Mouse (Mus musculus) urinary bladder, postnatal 4 days (tissue): ENCODE results near the gene Grin2d.
"Not testable (repeated sequence)": the region's sequence is repeated elsewhere in the genome, so short reads cannot be mapped to it uniquely, and the experiment has no call there.

Experiments
- DNase-seq, 2 experiments: peaks; one replicate each; pipeline ENCODE4 v3.0.0; 2021 to 2022; ENCODE audit warnings: low spot score in 2 of 2

Gene Grin2d

DNA sequence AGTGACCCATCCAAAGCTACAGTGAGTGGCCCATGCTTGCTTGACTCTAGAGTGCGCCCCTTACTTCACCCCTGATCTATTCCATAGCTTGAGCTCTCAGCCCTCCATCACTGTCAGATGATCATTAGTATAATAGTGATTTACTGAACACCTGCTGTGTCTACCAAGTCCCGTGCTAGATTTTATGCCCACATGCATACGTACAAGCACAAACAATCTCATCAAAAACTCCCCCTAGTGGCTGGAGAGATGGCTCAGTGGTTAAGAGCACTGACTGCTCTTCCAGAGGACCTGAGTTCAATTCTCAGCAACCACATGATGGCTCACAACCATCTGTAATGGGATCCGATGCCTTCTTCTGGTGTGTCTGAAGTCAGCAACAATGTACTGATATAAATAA is 19.9 kb upstream of the Grin2d start:
- not testable (repeated sequence) for DNase-seq

DNA sequence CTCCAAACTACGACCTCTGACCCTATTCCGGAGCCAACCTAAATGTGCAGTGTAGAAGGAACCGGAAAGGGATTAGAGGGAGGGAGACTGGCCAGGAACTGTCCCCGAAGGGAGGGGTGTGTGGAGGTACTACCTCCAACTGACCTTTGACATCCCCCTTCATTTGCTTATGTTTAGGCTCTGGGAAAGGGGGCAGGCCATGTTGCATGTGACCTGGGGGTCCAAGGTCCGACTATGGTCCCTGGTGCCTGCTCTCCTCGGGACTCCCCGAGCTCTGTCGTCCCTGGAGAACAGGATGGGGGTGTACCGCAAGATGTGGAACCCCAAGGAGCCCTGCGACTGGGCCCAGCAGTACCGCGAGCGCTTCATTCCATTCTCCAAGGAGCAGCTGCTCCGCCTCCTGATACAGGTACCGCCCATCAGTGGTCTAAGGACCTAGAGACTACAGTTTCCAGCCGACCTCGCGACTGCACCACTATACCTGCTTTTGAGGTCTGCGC is 19.1 kb upstream of the Grin2d start:
- DNase-seq, result peak in 1 of 2 experiments; percentile 49

DNA sequence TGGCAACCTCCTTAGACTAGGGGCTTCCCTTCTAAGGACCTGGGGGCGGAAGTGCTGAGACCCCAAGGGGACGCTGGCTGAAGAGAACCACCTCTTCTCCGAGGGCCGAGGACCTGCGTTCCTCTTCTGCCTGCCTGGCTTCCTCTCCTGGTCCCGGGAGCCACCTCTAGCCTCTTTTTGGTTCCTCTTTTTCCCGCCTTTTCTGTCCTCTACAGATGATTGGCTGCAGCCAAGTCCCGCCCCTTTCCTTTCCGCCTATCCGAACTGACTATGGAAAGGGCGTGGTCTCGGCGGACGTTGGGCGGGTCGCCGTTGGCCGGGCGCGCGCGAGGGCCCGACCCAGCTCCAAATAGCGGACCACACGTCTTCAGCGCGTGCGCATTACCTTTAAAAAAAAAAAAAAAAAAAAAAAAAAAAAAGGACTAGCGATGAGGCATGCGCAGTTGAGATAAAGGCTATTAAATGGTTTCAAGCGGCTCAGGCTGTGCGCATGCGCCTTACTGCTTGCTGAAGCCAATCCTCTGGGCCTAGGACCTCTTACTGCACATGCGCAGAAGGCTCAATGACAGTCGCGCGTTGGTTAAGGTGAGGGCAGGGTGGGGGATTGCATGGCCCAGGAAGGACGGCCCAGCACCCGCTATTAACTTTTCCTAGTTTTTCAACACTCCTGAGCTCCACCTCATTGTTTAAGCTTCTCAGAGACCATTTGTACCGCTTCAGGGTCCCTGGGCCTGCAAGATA is 18.5 kb upstream of the Grin2d start, which contains the start of the genes Syngr4 and Tmem143:
Gene Syngr4, minus strand, starts transcription at position 198 of the 741 bp plus-strand sequence.
Gene Tmem143, plus strand, starts transcription at position 425 of the 741 bp plus-strand sequence.
- DNase-seq, result peak; percentile 96 to 97

DNA sequence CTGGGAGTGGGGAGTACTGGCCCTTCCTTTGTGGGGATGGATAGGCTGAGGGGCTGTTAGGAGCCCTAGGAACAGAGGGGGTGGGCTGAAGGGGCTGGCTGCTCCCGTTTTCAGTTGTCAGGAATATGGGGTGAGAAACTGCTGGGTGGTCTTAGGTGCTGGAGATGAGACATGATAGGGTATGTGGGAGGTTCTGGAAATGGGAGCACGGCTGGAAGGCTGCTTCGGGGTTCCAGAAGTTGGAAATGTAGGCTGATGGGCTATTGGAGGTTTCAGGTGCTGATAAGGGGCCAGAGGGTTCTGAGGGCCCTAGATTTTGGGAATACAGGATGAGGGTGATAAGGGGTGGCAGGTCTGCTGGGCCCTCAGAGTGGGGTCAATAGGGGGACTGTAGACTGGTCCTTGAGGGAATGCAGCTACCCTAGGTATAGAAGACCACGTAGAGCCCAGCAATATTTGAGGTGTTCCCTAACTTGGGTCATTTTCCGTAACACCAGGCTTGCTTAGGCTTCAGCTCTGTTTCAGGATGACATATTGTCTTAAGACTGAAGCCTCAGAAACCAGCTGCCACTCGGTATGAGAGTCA is 17.8 kb upstream of the Grin2d start:
- DNase-seq, result no peak

DNA sequence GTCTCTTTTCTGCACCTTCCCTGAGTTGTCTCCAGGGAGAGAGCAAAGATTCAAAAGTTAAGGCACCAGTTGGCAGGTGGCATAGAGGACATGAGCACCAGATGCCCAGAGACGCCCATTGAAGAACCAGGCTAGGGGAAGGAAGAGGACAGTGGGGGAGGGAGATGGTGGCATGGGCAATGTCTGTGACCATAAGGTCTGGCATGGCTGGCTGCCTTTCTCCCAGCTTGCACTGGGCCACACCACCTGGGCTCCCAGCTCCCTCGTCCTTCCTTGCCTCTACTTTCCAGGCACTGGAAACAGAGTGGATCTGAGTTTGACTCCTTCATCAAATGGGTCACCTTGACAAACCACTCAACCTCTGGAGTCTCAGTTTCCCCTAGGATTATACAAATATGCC is 14.5 kb upstream of the Grin2d start:
- no peak for DNase-seq

DNA sequence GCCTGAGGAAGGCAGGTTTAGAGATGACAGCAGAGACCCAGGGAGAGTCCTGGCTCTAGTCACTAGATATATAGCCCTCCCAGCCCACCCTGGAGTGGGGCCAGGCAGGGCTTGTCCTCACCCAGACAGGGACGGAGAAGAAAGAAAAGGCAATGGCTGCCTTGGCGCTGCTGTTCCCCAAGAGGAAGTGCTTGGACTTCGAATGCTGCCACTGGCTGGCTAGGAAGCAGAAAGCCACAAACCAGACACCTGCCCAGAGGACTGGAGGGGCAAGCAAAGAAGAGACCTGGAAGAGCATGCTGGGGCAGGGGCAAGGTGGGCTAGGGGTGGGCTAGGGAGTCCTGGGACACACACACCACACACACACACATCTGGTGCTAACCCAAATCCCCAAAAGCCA is 9.1 kb upstream of the Grin2d start:
- DNase-seq, result no peak

DNA sequence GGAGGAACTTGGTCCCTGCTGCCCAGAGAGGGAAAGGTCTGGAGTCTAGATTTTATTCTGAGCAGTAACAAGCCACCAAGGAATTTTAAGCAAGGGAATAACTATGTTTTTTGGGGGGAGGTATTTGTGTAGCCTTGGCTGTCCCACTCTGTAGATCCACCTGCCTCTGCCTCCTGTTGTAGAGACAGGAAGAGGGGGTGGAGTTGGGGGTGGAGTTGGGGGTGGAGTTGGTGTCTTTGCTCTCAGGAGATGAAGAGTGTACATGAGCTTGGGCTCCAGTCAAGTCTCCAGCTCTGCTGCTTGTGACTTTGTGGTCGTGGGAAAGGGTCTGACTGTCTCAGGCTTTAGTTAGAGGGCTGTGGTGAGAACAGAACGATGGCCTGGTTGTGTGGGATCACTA is 2.8 kb upstream of the Grin2d start:
- DNase-seq, result no peak

DNA sequence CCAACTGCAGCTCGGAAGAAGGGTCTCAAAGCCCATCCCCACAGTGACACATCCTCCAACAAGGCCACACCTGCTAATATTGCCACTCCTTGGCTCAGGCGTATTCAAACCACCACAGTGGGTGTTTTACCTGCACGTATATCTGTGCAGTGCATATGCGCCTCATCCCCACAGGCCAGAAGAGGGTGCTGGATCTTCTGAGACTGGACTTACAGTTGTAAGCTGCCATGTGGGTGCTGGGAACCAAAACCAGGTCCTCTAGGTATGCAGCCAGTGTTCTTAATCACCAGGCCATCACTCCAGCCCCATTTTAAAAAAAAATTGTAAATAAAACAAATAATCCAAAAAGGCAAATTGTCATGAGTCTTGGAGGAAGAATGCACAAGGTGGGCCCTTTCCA is 2.4 kb upstream of the Grin2d start:
- no peak for DNase-seq

DNA sequence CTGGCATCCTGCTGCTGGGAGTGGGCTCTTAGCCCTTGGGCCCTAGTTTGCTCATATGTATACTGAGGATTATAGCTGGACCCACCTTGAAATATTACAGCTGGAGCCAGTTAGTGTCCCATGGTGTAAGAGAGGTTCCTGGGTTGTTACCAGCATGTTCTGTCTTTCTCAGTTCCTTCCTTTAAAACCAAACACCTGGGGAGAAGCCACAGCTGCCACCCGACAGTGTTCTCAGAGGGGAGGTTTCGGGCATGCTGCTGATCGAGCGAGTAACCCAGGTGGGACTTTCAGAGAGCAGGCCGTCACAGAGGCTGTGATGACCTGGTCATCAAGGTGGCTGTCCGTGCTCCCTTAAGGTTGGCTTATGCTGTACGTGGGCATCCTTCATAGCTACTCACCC is 1.3 kb downstream of the Grin2d start:
- DNase-seq, result no peak

DNA sequence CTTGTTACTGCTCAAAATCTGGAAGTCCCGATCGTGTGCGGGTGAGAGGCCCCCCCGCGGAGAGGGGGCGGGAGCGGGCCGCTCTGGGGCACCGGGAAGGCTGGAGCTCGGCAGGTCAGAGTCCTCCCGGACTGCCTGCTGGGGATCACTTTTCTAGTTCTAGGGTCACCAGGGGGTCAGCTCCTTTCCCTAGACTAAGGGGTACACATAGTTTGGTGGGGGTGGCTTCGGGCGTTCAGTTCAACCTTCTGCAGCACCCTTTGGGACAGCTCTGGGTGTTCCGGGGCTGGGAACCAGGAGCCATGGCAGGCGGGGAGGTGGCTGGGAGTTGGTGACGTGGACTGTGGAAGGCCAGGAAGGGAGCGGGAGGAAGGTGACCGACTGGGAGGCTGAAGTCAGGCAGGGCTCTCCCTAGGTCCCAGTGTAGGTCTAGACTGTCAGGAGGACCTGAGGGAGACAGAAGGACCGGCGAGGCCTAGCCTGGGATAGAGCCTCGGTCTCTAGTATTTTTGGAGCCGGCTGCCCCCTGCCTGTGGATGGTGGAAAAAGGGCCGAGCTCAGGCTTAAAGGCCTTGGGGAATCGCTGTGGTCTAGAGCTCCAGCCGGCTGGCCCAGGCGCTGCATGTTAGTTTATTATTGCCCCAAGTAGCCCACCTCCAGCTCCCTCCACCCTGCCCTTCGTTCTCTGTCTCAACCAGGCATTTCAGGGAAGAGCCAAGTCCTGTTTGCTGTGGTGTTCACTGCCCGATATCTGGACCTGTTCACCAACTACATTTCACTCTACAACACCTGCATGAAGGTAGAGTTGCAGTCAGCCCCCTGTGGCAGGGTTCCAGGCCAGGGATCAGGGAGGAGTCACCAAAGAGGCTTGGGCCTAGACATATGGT is 4.9 kb downstream of the Grin2d start:
- no peak for DNase-seq

DNA sequence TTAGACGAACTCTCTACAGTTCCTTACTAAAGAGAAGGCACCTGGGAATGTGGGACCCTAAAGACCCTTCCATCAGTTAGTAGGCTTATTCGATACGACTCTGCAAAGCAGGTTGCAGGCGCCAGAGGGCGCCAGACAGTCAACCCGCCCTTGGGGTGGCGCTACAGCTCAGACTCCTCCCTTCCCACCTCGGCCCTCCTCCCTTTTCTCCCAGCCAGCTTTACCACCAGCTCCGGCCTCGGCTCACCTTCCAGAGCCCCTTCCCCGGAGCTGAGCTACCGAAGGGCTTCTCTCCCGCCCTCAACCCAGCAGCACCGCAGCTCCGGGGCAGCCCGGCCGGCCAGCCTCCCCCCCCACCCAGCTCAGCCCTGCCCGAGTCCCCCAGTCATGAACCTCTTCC is 5.6 kb downstream of the Grin2d start, which contains the start of gene Kdelr1:
Gene Kdelr1, plus strand, starts transcription at position 149 of the 400 bp plus-strand sequence.
- peak; percentile 83 to 92 for DNase-seq

DNA sequence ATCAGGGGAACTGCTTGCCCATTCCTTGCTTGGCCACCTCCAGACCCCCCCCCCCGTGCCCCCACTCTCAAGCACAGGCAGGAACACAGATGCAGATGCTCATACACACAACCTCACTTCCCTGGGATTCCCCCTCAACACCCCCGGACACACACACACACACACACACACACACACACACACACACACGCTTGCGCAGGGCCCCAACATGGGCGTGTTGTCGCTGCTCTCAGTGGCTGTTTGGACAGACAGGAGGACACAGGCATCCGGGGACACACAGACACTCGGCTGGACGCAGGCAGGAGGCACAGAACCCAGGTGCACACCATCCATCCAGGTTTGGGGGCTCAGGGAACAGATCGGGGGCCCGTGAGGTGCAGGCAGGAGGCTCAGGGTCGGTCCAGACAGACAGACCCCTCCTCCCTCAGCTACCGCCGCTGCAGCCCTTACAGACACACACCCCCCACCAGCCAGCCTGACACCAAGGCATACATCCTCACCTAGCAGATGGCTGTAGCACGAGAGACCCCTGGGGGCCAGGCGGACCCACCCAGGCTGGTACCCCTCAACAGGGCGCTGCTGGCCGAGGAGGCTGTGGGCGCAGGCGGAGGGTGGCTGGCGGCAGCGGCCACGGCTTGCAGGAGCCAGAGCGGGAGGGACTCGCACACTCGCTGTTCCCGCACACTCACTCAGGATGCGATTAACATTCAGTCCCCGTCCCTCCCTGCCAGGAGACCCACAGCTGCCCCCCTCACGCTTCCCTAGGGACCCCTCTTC is 7.7 kb downstream of the Grin2d start:
- DNase-seq, result no peak

DNA sequence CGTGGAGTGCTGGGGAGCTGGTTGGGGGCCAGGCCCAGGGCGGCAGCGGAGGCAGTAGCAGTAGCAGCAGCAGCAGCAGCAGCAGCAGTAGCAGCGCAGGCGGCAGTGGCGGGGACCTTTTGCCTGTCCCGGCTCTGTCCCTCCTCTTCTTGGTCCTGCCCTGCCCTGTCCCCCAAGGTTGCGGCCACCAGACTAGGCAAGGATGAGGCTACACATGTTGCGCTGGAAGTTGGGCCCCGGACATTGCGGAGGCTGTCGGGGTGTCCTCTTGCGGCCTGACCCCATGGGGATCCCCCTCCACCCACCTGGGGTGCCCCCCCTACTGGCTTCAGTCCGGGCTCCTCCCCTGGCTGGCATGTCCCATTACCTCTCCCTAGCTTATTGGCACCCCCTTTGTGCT is 8.4 kb downstream of the Grin2d start:
- DNase-seq, result no peak

DNA sequence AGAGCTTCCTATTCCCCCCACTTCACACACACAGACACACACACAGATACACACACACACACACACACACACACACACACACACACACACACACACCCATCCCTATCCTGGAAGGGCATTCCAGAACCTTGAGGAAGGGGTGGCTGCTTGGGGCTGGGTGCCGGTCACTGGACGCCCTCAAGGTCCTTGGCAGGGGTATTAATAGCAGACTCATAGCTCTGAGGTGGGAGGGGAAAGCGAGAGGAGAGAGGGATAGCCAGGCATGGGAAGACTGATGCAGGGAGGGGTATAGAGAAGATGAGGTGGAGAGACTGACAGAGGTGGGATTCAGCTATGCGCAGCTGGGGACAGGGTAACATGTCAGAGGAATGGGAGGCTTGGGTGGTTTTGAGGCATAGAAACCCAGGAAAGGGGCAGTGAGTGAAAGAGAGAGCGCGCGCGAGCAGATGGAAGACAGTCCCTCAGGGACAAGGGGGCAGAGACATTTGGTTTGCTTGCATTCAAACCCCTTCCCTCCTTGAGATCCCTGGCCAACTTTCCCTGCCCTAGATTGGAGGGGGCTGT is 9.0 kb downstream of the Grin2d start:
- DNase-seq, result no peak

DNA sequence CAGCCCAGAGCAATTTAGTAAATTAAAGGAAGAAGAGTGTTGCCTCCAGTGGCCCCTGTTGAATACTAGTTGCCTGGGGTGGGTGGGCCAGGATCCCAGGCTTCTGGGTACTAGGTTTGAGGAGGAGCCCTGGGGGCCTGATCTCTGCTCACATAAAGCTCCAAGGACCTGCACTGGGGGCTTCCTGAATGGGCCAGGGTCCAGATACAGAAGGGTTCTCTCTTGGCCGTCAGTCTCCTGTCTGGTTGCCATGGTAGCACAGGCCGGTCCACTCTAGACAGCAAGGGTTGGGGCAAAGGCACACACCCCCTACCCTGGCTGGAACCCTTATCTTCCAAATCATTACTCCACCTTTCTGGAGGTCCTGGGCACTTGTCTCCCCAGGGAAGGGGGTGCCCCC is 10.3 kb downstream of the Grin2d start:
- no peak for DNase-seq

DNA sequence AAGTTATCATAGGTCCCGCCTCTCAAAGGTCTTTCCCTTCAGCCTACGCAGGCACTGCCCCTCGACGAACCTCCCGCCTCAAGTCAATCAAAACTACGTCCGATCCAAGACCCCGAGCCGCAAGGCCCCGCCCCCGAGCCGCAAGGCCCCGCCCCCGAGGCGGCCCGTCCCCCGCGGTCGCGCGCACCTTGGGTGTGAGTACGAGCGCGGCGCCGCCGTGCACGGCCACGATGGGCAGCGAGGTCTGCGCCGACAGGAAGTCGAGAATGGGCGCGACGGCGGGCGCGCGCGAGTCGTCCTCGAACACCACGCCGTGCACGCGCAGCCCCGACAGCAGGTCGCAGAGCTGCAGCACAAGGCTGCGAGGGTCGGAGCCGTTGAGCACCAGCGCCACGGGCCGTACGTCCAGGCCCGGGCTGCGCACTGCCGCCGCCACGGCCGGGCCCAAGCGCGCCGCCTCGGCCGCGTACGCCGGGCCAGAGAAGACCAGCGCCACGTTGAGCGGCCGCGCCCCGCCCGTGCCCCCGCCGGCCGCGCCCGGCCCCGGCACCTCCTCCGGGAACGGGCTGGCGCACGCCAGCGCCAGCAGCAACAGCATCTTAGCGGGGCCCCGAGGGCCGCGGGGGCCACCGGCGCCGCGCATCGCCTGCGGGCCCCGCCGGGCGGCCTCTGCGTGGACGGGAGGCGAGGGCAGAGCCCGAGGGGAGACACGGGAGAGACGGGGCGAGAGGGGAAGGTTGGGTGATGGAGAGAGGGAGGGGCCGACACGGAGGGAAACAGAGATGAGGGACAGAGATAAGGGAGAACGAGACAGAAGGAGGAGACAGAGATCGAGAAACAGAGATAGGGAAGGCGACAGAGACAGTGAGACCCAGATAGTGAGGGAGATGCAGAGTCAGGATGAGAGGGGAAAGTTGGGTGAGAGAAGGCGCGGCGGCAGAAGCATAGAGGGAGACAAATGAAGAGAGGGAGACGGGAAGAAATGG is 12.0 kb downstream of the Grin2d start:
- peak; percentile 95 for DNase-seq

DNA sequence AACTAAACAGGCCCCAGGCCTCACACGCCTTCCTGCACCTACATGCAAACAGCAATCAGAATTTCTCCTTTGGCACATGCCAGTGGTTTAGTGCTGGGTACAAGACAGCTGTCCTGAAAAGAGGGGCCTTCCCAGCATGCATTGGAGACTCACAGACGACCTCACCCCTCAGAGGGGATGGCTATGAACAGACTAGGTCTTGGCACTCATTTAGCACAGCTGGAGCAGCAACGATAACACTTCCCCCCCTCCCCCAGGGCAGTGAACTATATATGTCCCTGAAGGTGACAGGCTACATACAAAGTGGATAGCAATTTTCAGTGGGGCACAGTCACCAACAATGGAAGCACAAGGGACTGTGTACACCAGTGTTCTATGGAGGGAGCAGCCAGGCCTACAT is 13.7 kb downstream of the Grin2d start:
- DNase-seq, result no peak

DNA sequence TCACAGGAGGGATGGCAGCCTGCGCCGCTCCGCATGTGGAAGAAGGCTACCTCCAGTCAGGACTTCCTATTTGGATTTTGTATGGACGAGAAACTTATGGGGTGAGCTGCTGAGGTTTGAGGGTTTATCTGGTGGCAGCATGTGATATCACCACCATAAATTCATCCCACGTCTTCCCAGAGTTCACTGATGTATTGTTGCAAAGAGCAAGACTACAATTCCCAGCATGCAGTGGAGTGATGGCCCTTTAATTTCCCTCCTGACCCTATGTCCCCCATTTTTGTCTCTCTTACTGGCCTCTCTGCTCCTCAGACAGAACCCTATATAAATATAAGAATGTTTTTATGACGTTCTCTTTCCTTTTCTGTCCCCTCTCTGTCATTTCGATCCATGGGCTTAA is 15.4 kb downstream of the Grin2d start:
- DNase-seq, result no peak

DNA sequence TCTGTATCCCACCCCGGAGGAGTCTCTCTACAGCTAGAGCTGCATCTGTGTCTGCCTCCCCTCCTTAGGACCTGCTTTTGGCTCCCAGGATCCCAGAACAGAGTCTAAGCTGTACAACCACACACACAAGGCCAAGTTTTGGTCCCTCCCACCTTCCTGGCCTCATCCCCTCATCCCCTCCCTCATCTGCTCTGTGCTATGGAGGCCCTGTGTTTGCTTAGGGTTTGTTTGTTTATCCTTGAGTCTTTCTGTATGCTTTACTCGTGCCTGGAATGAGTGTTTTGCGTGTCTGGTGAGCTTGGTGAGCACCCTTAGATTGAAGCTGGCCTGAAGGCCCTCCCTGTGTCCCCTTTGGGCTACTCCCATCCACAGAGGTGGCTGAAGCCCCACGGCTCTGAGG is 19.2 kb downstream of the Grin2d start:
- DNase-seq, result no peak
